Mouse (Mus musculus) kidney, embryonic 14.5 days (tissue): ENCODE results near the gene Fgd6. TPM values are rescaled to one million over a fixed set of nuclear protein-coding genes. Genes with fewer than 3 reads are reported as not detected.

ENCODE experiments used
- ATAC-seq: fragments of 200-750 bp; cut with Nextera tagmentation; 2 replicates; pipeline ENCODE4 v1.8.0; 2017; ENCODE audit warnings: moderate number of reproducible peaks, mild to moderate bottlenecking, moderate TSS enrichment, moderate library complexity; ENCODE audit not compliant: low FRiP score, low TSS enrichment
- H3K27ac ChIP-seq: fragments of 300-500 bp; sonication (generic); 2 replicates; pipeline ENCODE4 v1.5.1; 2014; ENCODE audit warnings: low read depth, mild to moderate bottlenecking, low read length, moderate library complexity, mixed read lengths
- H3K27me3 ChIP-seq: fragments of 300-500 bp; sonication (generic); 2 replicates; pipeline ENCODE4 v1.6.1; 2014; ENCODE audit warnings: mild to moderate bottlenecking, low read length; ENCODE audit not compliant: control insufficient read depth, insufficient read depth
- H3K36me3 ChIP-seq: fragments of 300-500 bp; sonication (generic); 2 replicates; pipeline ENCODE4 v1.6.1; 2014; ENCODE audit warnings: low read length, mixed read lengths; ENCODE audit not compliant: control insufficient read depth, insufficient read depth
- H3K4me1 ChIP-seq: fragments of 300-500 bp; sonication (generic); 2 replicates; pipeline ENCODE4 v1.6.1; 2014; ENCODE audit warnings: low read length, mixed read lengths; ENCODE audit not compliant: control insufficient read depth, insufficient read depth
- H3K4me2 ChIP-seq: fragments of 300-500 bp; sonication (generic); replicated peaks from 2 replicates; pipeline ENCODE4 v1.6.1; 2014; ENCODE audit warnings: low read depth, mild to moderate bottlenecking, low read length
- H3K4me3 ChIP-seq: fragments of 300-500 bp; sonication (generic); 2 replicates; pipeline ENCODE4 v1.5.1; 2014; ENCODE audit warnings: mild to moderate bottlenecking, low read length
- H3K9ac ChIP-seq: fragments of 300-500 bp; sonication (generic); 2 replicates; pipeline ENCODE4 v1.6.1; 2014; ENCODE audit warnings: low read depth, mild to moderate bottlenecking, low read length, moderate library complexity
- H3K9me3 ChIP-seq: fragments of 300-500 bp; sonication (generic); 2 replicates; pipeline ENCODE4 v1.6.1; 2016; ENCODE audit warnings: low read length; ENCODE audit not compliant: control insufficient read depth
- WGBS: fragments of 180-500 bp; shearing (Covaris S2); extraction: QIAGEN DNeasy Blood & Tissue Kit; methylation state at CpG from one replicate; pipeline ENCODE4 v1.1.7; 2014; 5-methylcytosine and 5-hydroxymethylcytosine counted together
- polyA plus RNA-seq: library from polyadenylated mRNA; unstranded; fragments of >200 nt; fragmentation: Nextera tagmentation; extraction: Ambion mirVana; gene quantifications from 2 replicates; pipeline ENCODE4 v1.2.1, GENCODE M21; 2014

Fgd6 gene
- polyA plus RNA-seq, 1 experiment from 2014 or later = 4.3 TPM

DNA sequence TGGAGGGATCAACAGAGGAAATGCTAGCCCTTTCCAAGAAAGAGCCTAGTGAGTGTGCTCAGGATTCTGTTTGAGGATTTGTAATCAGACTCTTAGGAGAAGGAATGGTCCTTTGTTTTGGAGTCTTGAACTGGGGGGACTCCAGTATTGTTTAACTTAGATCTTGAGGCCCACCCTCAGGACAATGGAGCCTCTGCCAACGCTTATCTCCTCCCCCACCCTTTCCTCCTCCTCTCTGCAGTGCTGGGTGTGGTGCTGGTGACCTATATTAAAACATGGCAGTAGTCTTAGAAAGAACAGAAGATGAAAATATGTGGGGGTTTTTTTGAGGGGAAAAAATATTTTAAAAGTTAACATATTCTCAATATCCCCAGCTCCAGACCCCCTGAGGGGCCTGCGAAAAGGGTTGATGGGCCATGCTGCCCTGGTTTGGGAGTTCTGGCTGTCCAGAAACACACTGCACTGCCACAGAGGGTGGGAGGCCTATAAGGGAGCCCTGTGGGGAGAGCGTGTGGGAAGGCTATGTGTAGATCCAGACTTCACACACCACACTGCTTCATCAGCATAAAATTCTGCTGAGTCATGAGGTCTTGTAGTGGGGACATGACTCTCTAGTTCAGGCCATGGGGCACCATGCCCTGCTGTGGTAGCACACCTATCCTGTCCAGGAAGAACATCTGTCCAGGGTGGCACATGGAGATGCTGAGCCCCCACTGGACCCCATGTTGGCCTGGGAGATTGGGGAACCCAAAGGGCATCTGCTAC, 61.5 kb downstream of the Fgd6 start:
- no peaks in the 10 kb centered on the region for H3K9me3 ChIP-seq
- no peak overlapping the region for H3K4me3 ChIP-seq
- no peak overlapping the region for H3K27ac ChIP-seq
- H3K4me2 ChIP-seq = no peak overlapping the region
- no peak overlapping the region for H3K9ac ChIP-seq
- no peaks in the 10 kb centered on the region for H3K36me3 ChIP-seq
- 76% methylated on average over 3 of the region's 3 CpGs for WGBS
- H3K4me1 ChIP-seq = no peaks in the 10 kb centered on the region
- ATAC-seq = no peak
- H3K27me3 ChIP-seq = no peaks in the 10 kb centered on the region

DNA sequence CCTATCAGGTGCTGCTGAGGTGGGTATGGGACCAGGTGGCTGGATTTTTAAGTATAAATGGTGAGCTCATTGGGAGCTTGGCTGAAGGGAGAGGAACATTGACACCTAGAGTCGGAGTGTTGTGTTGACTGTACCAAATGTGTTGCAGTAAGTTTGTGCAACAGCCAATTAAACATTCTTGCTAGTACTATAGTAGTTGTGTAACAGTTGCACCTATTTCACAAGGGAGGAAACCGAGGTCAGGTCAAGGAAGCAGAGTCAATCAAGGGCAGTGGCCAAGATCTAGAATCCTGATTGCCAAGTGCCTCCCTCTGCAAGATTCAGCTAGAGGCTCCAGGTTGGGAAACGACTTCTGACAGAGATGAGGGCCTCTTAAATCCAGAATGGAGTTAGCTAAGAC, 62.3 kb downstream of the Fgd6 start:
- Histone ChIP-seq H3K27ac (no peak overlapping the region), H3K9ac (no peak overlapping the region), H3K9me3 (no peaks in the 10 kb centered on the region), H3K4me2 (no peak overlapping the region), H3K36me3 (no peaks in the 10 kb centered on the region), H3K4me1 (no peaks in the 10 kb centered on the region), H3K27me3 (no peaks in the 10 kb centered on the region), H3K4me3 (no peak overlapping the region)
- WGBS = 84% methylated on average over 3 of the region's 3 CpGs
- ATAC-seq = no peak

GRCm38 (mm10) chr10:94105498-94105897, 69.7 kb downstream of the Fgd6 start:
- 91% methylated on average over 10 of the region's 10 CpGs for WGBS
- Histone ChIP-seq H3K36me3 (peaks cover 8% of the 10 kb centered on the region; the same call in 1 of the 2 replicates), H3K4me2 (no peak overlapping the region), H3K27ac (no peak overlapping the region), H3K9ac (no peak overlapping the region), H3K27me3 (no peaks in the 10 kb centered on the region), H3K4me1 (no peaks in the 10 kb centered on the region), H3K4me3 (no peak overlapping the region), H3K9me3 (no peaks in the 10 kb centered on the region)
- no peak for ATAC-seq

GRCm38 (mm10) chr10:94107168-94107567, 71.4 kb downstream of the Fgd6 start:
- Histone ChIP-seq H3K27ac (no peak overlapping the region), H3K4me2 (no peak overlapping the region), H3K9me3 (no peaks in the 10 kb centered on the region), H3K36me3 (peaks cover 8% of the 10 kb centered on the region; the same call in 1 of the 2 replicates), H3K9ac (no peak overlapping the region), H3K4me1 (no peaks in the 10 kb centered on the region), H3K4me3 (no peak overlapping the region), H3K27me3 (no peaks in the 10 kb centered on the region)
- 31% methylated on average over 4 of the region's 4 CpGs for WGBS
- no peak for ATAC-seq

- Histone ChIP-seq H3K36me3 (peaks cover 8% of the 10 kb centered on the region; the same call in 1 of the 2 replicates), H3K4me3 (no peak overlapping the region), H3K27me3 (no peaks in the 10 kb centered on the region), H3K4me2 (no peak overlapping the region), H3K27ac (no peak overlapping the region), H3K9me3 (no peaks in the 10 kb centered on the region), H3K9ac (no peak overlapping the region), H3K4me1 (no peaks in the 10 kb centered on the region)
- WGBS = 92% methylated on average over 7 of the region's 7 CpGs
- ATAC-seq = no peak
These were observed 71.8 kb downstream of the Fgd6 start for GRCm38 (mm10) chr10:94107607-94108006.

- WGBS = 97% methylated on average over 6 of the region's 6 CpGs
- no peak overlapping the region for H3K4me3 ChIP-seq
- H3K9me3 ChIP-seq = no peaks in the 10 kb centered on the region
- H3K4me2 ChIP-seq = no peak overlapping the region
- ATAC-seq = no peak
- H3K9ac ChIP-seq = no peak overlapping the region
- no peaks in the 10 kb centered on the region for H3K4me1 ChIP-seq
- peaks cover 8% of the 10 kb centered on the region; the same call in 1 of the 2 replicates for H3K36me3 ChIP-seq
- H3K27me3 ChIP-seq = no peaks in the 10 kb centered on the region
- no peak overlapping the region for H3K27ac ChIP-seq
These were observed 73.0 kb downstream of the Fgd6 start for GRCm38 (mm10) chr10:94108791-94109190.

- WGBS = 73% methylated on average over 9 of the region's 9 CpGs
These were observed 75.3 kb downstream of the Fgd6 start for GRCm38 (mm10) chr10:94110834-94111754.

DNA sequence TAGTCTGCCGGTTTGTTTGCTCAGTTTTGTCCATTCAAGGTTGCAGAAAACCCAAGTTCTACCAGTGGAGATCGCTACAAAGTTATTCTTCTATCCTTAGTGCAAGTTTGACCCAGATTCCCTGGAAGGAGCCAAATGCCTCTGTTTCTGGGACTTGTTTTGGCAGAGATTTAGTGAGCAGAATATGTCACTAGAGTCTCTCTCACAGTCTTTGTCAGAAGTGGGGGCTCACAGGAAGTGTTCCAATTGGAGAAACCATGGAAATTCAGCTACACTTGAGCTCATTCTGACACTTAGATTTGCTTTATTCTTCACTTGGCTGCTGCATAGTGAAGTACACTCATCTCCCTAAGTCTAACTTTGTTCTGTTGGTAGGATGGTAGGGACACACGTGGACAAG, 76.4 kb downstream of the Fgd6 start:
- Histone ChIP-seq H3K9ac (no peak overlapping the region), H3K4me2 (no peak overlapping the region), H3K27me3 (no peaks in the 10 kb centered on the region), H3K9me3 (no peaks in the 10 kb centered on the region), H3K36me3 (no peaks in the 10 kb centered on the region), H3K4me1 (no peaks in the 10 kb centered on the region), H3K4me3 (no peak overlapping the region), H3K27ac (no peak overlapping the region)
- WGBS = 90% methylated on average over 3 of the region's 3 CpGs
- ATAC-seq = no peak

More at GRCm38 (mm10) chr10:94110834-94111754, 75.3 kb downstream of the Fgd6 start:
- H3K36me3 ChIP-seq = 0 out of 2 replicates have a peak, but pooled peaks cover 2% of the 10 kb centered on the region
- H3K27me3 ChIP-seq = no peaks in the 10 kb centered on the region
- H3K4me2 ChIP-seq = no peak overlapping the region
- no peak for ATAC-seq
- no peak overlapping the region for H3K27ac ChIP-seq
- no peaks in the 10 kb centered on the region for H3K9me3 ChIP-seq
- no peak overlapping the region for H3K4me3 ChIP-seq
- H3K4me1 ChIP-seq = no peaks in the 10 kb centered on the region
- no peak overlapping the region for H3K9ac ChIP-seq
